ENCODE assay signal across 8 mouse cellular contexts in the genomic region with DNA sequence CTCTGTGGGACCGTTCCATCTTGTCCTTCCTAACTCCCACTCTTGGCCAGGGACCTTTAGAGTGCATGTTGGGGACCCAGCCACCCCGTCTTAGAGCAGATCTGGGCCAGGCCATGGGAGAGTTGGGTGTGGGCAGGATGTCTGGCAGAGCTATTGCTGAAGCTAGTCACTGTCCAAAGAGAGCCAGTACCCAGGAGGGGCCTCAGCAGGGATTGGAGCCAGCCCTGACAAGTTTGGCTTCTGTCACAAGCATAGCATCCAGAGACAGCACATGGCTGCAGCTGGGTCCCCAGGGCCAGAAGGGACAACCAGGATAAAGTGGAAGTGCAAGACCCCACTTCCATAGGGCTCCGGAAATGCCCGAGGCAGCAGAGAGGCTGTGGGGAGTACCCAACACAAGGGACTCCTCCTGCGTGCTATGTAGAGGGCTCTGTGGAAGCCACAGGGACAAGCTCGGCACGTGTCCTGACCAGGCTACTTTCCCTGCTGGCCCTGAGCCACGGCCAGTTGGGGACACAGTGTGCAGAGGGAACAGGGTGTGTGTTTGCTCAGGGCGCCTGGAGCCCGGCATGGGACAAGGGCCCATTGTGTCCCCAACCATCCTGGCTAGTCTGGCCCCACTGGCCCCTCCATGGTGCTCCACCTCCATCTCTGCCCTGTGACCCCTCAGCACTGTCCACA. TPM values are rescaled to one million over a fixed set of nuclear protein-coding genes. Genes with fewer than 3 reads are reported as not detected.
A peak's percentile ranks its signal among the peaks of the same experiment; 100 is the strongest.
DNase-seq lines count a peak whose midpoint lies in the region; ATAC-seq and TF ChIP-seq lines count a peak whose summit lies in the region.

No protein-coding gene starts in this region.

- H3K4me2 ChIP-seq in lung, embryonic 16.5 days (ENCODE audit: low read depth, low read length), result no peak overlapping the region
- no peak overlapping the region for H3K4me2 ChIP-seq in midbrain, embryonic 14.5 days (ENCODE audit: low read length)

- 81% methylated on average over 10 of the region's 10 CpGs for WGBS in spleen, adult 2 months
- 29% methylated on average over 10 of the region's 10 CpGs for WGBS in lung, embryonic 16.5 days
- 67% methylated on average over 10 of the region's 10 CpGs for WGBS in midbrain, embryonic 14.5 days

- peak overlapping the region; percentile 13; the same call in 1 of the 2 replicates for H3K27ac ChIP-seq in spleen, adult 2 months (ENCODE audit: insufficient read depth, low read length)
- H3K27ac ChIP-seq in lung, embryonic 16.5 days (ENCODE audit: low read length), result peak overlapping the region; percentile 99
- H3K27ac ChIP-seq in midbrain, embryonic 14.5 days (replicated peaks; ENCODE audit: low read depth, low read length), result no peak overlapping the region

- H3K4me1 ChIP-seq in spleen, adult 2 months (ENCODE audit: control insufficient read depth, insufficient read depth, insufficient read length), result no peaks in the 10 kb centered on the region
- peaks cover 39% of the 10 kb centered on the region for H3K4me1 ChIP-seq in lung, embryonic 16.5 days (replicated peaks; ENCODE audit: control insufficient read depth, insufficient read depth, low read length)
- no peaks in the 10 kb centered on the region for H3K4me1 ChIP-seq in midbrain, embryonic 14.5 days (ENCODE audit: control insufficient read depth, insufficient read depth, low read length)

- no peak for DNase-seq in spleen, adult 2 months (ENCODE audit: low read depth in 1 of 2, low spot score in 2 of 2)
- no peak for DNase-seq in spleen, adult 18-20 months
- peak; percentile 65 to 79 for DNase-seq in frontal cortex, postnatal 14 days (ENCODE audit: low spot score in 2 of 2)
- peak; percentile 88 for DNase-seq in heart, postnatal 4 days
- DNase-seq in layer of hippocampus, postnatal 25 days (ENCODE audit: extremely low spot score in 1 of 2, low spot score in 1 of 2), result peak; percentile 46 to 67
- DNase-seq in urinary bladder, postnatal 36 days (ENCODE audit: low spot score in 2 of 2), result peak; percentile 81 to 94
- DNase-seq in midbrain, embryonic 14.5 days, result no peak

- TF ChIP-seq POLR2A in spleen, adult 2 months (IDR thresholded peaks at IDR 0.05; ENCODE audit: low read depth, low read length), result no peak

- H3K27me3 ChIP-seq in spleen, adult 2 months (ENCODE audit: control insufficient read depth, insufficient read depth, low read length), result no peaks in the 10 kb centered on the region
- H3K27me3 ChIP-seq in lung, embryonic 16.5 days (ENCODE audit: control insufficient read depth, insufficient read depth, low read depth, low read length), result no peaks in the 10 kb centered on the region
- H3K27me3 ChIP-seq in midbrain, embryonic 14.5 days (ENCODE audit: control insufficient read depth, insufficient read depth, low read length), result no peaks in the 10 kb centered on the region

- ATAC-seq in lung, embryonic 16.5 days (ENCODE audit: low read depth), result peak; percentile 87
- ATAC-seq in midbrain, embryonic 14.5 days (ENCODE audit: low FRiP score, low TSS enrichment), result no peak

- no peak overlapping the region for H3K4me3 ChIP-seq in spleen, adult 2 months (ENCODE audit: extremely low read depth, insufficient read depth, insufficient read length)
- H3K4me3 ChIP-seq in lung, embryonic 16.5 days (ENCODE audit: low read length), result no peak overlapping the region
- no peak overlapping the region for H3K4me3 ChIP-seq in midbrain, embryonic 14.5 days (replicated peaks; ENCODE audit: low read depth, low read length)

- TF ChIP-seq CTCF in spleen, adult 2 months (IDR thresholded peaks at IDR 0.05; ENCODE audit: extremely low read depth, insufficient read depth, insufficient read length, insufficient replicate concordance), result no peak

- no peaks in the 10 kb centered on the region for H3K9me3 ChIP-seq in lung, embryonic 16.5 days (ENCODE audit: control insufficient read depth, low read length)
- no peaks in the 10 kb centered on the region for H3K9me3 ChIP-seq in midbrain, embryonic 14.5 days (ENCODE audit: control insufficient read depth, low read length)

- H3K36me3 ChIP-seq in spleen, adult 2 months (ENCODE audit: control insufficient read depth, insufficient read depth, low read length), result no peaks in the 10 kb centered on the region
- H3K36me3 ChIP-seq in lung, embryonic 16.5 days (ENCODE audit: control insufficient read depth, insufficient read depth, low read length), result no peaks in the 10 kb centered on the region
- H3K36me3 ChIP-seq in midbrain, embryonic 14.5 days (ENCODE audit: control insufficient read depth, insufficient read depth, low read length), result no peaks in the 10 kb centered on the region

- H3K9ac ChIP-seq in lung, embryonic 16.5 days (ENCODE audit: low read length), result peak overlapping the region; percentile 54
- no peak overlapping the region for H3K9ac ChIP-seq in midbrain, embryonic 14.5 days (replicated peaks; ENCODE audit: low read length)

RNA-seq across cellular contexts. Expression of gene Pim3, which starts 11.7 kb away (rescaled TPM):
- polyA plus RNA-seq in spleen, adult 2 months (2012; rRNA removed), result 16.2 and 20.8 TPM in 2 replicates
- 10 to 100 TPM; 36.8 to 40.2 TPM for total RNA-seq in heart, postnatal 4 days (2021)
- total RNA-seq in layer of hippocampus, postnatal 25 days (2021), result 10 to 100 TPM; 30.3 to 38.9 TPM
- polyA plus RNA-seq in lung, embryonic 16.5 days (2015; fragmentation: Nextera tagmentation; extraction: Ambion mirVana), result 64.1 and 68.0 TPM in 2 replicates
- polyA plus RNA-seq in midbrain, embryonic 14.5 days (2014; fragmentation: Nextera tagmentation; extraction: Ambion mirVana), result 49.1 and 53.2 TPM in 2 replicates

RNA-seq across cellular contexts. Expression of gene Creld2, which starts 30.8 kb away (rescaled TPM):
- 35.7 and 38.9 TPM in 2 replicates for polyA plus RNA-seq in spleen, adult 2 months (2012; rRNA removed)
- total RNA-seq in heart, postnatal 4 days (2021), result 10 to 100 TPM; 20.2 to 25.7 TPM
- 10 to 100 TPM; 18.0 to 28.1 TPM for total RNA-seq in layer of hippocampus, postnatal 25 days (2021)
- 99.5 and 110 TPM in 2 replicates for polyA plus RNA-seq in lung, embryonic 16.5 days (2015; fragmentation: Nextera tagmentation; extraction: Ambion mirVana)
- 49.6 and 53.8 TPM in 2 replicates for polyA plus RNA-seq in midbrain, embryonic 14.5 days (2014; fragmentation: Nextera tagmentation; extraction: Ambion mirVana)

RNA-seq across cellular contexts. Expression of gene Alg12, which starts 31.2 kb away (rescaled TPM):
- 16.6 and 18.6 TPM in 2 replicates for polyA plus RNA-seq in spleen, adult 2 months (2012; rRNA removed)
- total RNA-seq in heart, postnatal 4 days (2021), result 1 to 10 TPM; 6.6 to 9.0 TPM
- total RNA-seq in layer of hippocampus, postnatal 25 days (2021), result 10 to 100 TPM; 12.7 to 16.9 TPM
- polyA plus RNA-seq in lung, embryonic 16.5 days (2015; fragmentation: Nextera tagmentation; extraction: Ambion mirVana), result 13.5 and 14.4 TPM in 2 replicates
- polyA plus RNA-seq in midbrain, embryonic 14.5 days (2014; fragmentation: Nextera tagmentation; extraction: Ambion mirVana), result 7.1 and 8.1 TPM in 2 replicates

Comparison
In these comparisons a context has a peak if more than half of its experiments do, and no peak if none do; other contexts are left out.
1. DNase-seq: peak in frontal cortex, postnatal 14 days (2 of 2), heart, postnatal 4 days (single experiment), layer of hippocampus, postnatal 25 days (2 of 2) and urinary bladder, postnatal 36 days (2 of 2); none in spleen, adult 2 months (0 of 2), spleen, adult 18-20 months (0 of 2) and midbrain, embryonic 14.5 days (single experiment).